Mouse (Mus musculus) c-Kit-positive CD71-positive TER-119-negative erythroid progenitor cells, embryonic 14.5 days (primary cell): ENCODE data around the gene Prr5.

ENCODE experiments used
- DNase-seq: peaks from one replicate; pipeline ENCODE4 v3.0.0-alpha.2; 2013; ENCODE audit warnings: low read depth

Prr5 gene

DNA sequence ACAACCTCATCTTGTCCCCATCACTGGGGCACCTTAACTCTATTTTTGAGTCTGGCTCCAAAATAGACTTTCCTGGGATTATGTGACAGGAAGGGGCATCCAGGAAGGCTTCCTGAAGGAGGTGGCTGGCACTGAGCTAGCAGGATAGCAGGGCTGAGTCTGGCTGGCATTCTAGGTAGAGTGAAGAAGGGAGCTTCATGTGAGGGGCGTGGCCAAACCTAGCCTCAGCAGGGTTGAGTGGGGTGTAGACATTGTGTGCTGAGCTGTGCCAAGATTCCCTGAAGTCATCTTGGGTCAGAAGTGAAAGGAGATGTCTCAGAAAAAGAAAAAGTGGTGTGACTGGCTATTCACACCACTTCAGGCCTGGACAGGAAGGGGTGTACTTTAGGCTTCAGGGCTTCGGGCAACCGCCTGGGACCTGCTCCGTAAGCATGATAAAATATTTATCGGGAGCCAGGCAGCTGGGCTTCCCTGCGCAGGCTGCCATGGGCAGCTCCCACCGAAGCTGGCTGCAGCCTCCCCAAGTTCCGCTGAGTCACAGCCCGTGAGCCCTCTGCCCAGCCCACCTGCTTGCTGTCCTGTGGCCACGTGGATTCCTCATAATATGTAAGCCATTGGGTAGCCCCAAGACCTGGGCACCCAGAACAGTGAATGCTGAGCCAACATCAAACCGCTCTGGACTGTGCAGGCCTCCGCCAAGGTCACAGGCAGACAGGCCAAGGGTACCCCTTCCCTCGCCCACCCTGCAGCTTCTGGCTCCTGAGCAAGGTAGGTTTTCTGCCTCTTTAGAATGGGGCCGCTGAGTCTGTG is at the start of gene Prr5:
TSS of gene Prr5 (plus strand) at position 683 of the 810 bp plus-strand sequence.
- DNase-seq, result no peak

DNA sequence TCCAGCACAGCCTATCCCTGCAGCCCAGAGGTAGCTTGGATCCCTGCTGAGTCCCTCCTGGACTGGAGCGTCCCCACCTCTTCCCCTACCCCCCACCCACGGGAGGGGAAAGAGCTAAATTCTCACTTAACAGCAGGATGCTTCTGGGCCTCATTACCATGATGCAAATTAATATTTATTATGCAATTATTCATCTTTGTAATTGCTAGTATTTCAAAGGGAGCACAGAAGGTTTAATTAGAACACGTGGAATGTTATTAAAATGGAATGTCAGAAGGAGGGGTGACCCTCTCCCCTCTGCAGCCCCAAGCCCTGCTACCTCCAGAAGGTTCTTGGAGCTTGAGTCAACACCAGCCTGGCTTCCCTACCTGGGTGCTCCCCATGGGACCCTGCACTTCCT is 49.4 kb upstream of the Prr5 start:
- DNase-seq, result no peak

DNA sequence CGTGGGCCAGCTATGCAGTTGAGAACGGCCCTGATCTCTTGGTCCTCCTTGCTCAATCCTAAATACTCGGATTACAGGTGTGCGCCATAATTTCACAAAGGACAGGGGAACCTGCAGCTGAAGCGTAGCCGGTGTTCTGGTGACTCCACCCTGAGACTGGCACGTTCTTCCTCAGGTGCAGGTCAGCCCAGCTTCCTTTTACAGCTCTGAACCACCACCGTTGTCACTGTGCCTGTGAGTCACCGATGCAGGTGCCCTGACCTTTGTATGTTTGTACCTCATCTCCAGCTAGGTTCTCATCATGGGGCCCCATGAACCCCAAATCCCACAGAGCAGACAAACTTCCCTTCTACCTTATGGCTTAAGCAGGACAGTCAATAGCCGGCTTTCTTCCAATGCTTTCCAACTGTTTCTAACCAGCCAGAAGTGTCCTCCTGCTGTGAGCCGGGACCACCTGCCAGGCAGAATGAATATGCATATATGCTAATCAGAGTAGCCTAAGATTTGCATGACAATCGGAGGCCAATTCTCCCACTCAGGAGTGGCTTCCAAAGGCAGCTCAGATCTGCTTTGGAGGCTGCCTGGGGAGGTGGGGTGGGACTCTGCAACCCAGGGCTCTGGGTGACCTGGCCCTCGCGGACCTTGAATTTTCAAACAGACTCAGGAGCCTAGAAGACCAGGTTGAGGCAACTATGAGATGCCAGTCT is 47.5 kb upstream of the Prr5 start:
- DNase-seq, result no peak

DNA sequence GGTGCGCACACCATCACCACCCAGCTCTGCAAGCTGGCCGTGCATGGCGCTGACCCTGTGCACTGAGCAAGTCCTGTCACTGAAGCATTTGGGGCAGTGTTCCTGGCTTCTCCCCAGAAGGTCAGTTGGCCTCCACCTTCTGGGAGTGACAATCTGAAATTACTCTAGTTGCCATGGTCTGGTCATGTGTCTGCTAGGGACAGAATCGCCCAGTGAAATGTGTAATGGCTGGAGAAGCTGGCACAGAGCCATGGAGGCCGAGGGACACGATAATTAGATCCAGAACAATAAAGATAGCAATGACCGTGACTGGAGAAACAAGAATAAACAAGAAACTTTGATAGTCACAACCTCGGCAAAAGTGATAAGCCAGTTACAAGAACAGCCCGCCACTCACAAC is 44.5 kb upstream of the Prr5 start:
- no peak for DNase-seq

DNA sequence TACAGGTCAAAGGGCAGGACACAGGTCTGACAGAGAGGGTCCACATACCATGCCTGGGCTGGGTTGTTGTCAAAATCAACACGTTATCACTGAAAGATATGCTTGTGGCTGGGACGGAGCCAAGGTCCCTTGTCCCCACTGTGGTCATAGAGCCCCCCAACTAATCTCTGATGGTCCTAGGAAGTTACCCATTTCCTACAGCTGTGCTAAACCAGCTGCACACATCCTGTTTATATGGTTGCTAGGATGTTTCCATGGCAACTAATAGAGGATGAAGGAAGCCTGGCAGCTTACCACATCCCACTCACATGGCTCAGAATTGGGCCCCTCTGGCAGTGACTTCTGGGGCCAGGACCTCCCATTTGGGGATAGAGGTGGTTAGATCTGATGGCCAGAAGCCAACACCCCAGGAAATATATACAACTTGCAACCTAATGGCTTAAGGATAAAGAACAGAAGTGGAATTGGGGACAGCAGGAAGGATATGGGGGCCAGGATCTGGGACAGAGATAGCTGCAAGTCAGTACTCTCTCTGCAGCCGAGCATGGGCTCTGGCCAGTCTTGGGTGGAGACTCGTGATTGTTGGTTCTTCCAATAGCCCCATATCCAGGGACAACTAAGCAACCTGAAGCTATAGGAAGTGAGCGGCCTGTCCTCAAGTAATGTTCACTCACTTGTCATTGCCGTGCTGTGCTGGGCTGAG is 43.6 kb upstream of the Prr5 start:
- DNase-seq, result no peak

DNA sequence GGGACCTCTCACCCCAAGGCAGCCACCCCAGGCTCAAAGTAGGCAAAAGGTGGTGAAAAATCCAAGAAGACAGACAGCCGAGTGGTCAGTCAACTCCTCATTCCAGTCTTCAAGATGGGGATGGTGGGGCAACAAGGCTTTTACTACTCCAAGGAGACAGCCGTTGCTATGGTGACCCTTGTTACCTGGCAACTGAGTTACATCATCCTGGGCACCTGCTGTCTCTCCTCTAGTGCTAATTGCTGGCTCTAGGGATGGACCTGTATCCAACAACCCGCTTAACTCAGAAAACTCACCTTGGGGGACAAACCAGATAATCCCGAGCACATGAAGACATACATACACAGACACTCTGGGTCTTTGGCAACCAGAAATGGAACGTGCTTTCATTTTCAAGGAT is 42.1 kb upstream of the Prr5 start:
- no peak for DNase-seq

DNA sequence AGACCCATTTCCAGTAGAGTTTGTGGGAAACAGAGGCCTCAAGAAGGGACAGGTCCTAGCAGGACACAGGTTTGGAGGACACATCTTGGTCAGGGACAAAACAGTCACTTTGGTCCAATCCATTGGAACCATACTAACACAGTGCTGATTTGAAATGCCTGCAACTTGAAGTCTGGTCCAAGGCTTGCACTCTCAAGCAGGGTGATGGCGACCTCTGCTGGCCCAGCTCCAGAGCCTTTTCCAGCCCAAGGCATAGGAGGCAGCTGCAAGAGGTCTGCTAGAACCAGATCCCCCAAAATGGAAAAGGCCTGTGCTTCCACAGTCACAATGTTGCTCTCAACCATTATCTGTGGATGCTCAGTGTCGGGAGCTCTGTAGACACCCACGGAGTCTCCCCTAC is 39.7 kb upstream of the Prr5 start:
- DNase-seq, result no peak

DNA sequence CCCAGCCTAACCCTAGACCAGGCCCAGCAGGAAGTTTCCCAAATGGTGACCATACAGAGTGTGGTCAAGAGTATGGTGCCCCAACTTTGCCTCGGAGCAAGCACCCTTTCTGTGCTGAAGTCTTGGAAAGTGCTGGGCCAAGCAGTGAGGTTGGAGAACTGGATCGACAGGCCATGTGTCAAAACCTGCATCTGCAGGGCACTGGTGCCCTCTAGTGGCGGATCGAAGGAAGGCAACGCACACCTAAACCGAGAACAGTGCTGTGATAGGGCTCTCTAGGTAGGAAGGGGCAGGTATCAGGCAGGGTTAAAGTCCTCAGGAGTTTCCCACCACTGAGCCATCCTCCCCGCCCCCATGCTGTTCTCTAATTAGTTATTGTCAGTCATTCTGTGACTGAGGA is 37.9 kb upstream of the Prr5 start:
- peak; percentile 45 for DNase-seq

DNA sequence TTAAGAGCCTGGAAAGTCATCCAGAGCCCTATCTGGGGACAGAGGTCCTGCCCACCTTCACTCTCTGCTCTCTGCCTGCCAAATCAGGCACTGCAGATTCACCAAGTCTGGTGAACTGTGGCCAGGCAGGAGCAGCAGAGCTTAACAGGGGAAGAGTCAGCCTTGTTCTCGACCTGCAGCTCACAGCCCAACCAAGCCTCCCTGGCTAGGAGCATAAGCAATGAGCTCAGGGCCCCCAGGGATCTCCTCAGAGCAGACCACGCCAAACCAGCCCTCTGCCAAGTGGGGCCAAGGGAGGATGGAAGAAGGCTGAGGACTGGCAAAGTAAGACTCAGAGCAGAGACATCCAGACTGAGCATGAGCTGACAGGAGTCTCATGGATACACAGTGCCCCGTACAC is 35.1 kb upstream of the Prr5 start:
- DNase-seq, result no peak

DNA sequence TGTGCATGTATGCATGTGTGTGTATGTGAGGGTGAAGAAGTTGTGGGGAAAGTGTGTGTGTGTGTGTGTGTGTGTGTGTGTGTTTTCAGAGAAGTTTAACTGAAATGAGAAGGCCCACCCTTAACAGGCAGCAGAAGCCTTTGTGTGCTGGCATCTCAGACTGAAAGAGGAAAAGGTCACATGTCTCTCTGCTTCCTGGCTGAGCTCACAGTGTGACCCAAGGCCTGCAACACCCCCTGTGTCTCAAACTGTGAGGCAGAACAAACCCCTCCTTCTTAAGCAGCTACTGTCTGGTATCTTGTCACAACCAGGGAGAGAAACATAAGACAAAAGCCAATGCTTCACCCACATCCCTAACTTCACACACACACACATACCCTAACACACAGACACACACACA is 31.0 kb upstream of the Prr5 start:
- no peak for DNase-seq

DNA sequence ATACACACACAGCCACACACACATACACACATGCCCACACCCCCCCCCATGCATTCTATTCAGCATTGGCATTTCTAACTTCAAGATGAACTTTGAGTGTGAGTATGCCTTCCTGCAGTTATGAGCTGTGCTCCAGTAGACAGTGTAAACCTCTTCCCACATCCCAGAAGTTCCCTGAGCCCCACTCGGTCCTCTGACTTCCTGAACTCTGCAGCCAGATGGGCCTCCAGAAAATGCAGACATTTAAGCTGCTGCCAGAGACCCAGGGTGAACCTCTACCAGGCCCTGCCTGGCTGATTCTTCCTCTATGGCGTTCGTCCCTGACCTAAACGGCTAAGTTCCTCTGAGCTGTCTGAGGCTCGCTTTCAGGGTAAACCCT is 30.4 kb upstream of the Prr5 start:
- DNase-seq, result no peak

DNA sequence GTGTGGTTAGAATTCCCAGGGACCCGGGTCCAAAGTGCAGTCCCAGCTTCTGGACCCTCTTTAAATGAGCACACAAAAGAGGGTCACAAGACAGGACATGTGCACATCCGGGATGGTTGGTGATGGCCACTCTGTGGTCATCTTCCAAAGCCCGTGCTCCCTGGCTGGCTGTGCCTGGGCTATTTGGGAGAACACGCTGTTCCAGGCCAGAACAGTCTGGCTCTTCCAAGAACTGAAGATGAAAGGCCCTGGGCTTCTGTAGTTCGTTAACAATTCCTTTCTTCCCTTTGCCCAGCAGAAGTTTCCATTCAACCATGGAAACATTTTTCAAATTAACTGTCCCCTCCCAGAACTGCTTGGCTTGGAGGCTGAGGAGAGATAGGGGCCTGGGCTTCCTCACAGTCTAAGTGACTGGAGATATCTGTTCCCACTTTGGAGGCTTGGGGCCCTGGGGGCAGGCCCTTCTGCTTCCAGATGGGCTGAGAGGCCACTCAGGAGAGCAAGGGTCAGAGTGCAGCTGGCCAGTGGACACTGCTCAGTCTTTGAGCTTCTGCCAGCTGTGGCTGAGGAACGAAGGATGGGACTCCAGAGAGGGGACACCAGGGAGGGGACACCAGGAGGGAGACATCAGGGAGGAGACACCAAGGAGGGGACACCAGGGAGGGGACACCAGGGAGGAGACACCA is 29.8 kb upstream of the Prr5 start:
- DNase-seq, result no peak

DNA sequence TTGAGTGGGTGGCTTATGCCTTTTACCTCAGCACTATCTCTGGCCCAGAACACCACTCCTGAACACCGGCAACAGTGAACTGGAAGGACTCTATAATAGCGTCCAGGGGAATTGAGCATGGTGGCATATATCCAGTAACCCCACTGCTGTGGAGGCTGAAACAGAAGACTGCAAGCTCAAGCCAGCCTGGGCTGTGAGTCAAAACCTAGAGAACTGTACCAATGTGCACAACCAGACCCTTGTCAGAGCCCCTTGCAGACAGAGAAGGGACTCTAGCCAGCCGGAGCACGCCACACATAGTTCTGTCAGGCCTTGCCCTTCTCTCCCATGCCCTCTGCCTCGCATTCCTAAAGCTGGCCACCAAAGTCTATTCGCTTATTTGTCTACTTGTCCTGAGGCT is 28.7 kb upstream of the Prr5 start:
- DNase-seq, result no peak

DNA sequence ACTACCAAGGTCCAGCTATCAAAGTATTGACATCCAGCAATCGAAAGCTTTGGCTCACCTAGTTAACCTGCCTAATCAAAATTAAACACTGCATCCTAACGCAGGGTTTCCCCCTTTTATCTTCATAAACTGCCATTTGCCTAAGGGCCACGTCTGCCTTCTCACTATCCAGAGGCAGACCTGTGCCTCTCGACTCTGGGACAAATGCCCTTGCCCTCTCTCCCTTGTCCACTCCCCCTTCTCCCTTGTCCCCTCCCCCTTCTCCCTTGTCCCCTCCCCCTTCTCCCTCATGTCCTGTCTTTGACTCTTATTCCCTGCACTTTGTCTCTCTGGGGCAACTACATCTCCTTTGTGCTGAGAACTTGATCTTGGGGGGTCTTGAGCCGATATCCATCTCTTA is 28.3 kb upstream of the Prr5 start:
- DNase-seq, result no peak

DNA sequence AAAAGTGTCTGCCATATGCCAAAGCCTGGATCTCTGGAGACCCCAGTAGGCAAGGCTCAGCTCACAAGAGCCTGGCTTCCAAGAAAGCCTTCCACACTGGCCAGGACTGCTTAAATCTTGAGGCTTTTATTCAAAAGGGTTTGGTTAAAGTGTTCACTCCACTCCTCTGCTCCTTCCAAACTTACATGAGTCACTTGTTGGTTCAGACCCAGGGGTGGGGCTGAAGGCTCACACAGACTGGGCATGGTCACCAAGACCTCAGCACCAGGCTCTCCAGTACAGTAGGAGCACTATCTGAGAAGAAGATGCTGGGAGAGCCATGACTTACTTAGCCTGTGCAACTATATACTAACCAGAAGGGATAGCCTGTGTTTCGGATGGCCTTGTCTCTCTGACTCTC is 27.5 kb upstream of the Prr5 start:
- DNase-seq, result no peak

DNA sequence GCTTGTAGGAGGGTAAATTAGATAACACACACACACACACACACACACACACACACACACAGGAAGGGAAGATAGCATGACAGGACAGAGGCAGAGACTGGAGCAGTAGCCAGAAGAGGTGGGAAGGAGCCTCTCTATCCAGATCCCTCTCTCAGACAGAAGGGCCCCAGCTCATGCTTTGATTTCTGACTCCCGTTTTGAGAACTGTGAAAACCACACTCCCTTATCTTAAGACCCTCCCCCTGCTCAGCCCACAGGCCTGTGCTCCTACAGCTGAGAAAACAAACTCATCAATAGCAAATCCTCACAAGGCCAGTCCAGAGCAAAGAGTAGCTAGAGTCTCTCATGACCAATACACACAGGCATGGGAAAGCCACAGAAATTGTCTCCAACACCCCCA is 26.2 kb upstream of the Prr5 start:
- DNase-seq, result no peak

DNA sequence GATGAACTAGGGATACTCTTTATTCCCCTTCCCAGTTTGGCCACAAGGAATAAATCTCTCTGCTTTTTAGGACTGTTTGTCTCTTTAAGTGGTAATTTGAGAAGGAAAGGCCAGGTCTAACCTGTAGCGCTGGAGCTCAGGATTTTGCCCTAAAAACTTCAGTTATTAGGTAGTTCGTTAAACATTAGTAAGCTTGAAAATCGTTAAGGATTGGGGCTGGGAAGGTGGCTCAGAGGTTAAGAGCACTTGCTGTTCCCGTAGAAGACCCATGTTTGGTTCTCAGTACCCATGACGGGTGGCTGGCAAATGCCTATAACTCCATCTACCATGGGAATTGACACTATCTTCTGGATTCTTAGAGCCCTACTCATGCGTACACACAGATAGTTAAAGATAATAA is 17.9 kb upstream of the Prr5 start:
- no peak for DNase-seq

DNA sequence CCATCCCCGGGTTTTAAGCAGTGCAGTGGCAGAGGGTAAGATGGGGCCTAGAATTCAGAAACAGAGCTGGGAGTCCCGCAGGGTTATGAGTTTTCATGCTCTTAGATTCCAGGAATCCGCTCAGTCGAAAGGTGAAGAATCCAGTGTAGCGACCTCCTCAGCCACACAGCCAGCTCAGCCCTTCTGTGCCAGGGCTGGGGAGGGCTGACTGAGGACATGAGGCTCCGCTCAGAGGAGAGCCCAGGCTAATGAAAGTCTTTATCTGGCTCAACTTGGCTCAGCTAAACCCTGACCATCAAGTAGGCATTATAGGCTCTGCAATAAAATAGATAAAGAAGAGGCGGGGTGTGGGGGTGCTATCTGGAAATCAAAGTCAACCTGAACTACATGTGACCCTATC is 16.3 kb upstream of the Prr5 start:
- DNase-seq, result no peak

DNA sequence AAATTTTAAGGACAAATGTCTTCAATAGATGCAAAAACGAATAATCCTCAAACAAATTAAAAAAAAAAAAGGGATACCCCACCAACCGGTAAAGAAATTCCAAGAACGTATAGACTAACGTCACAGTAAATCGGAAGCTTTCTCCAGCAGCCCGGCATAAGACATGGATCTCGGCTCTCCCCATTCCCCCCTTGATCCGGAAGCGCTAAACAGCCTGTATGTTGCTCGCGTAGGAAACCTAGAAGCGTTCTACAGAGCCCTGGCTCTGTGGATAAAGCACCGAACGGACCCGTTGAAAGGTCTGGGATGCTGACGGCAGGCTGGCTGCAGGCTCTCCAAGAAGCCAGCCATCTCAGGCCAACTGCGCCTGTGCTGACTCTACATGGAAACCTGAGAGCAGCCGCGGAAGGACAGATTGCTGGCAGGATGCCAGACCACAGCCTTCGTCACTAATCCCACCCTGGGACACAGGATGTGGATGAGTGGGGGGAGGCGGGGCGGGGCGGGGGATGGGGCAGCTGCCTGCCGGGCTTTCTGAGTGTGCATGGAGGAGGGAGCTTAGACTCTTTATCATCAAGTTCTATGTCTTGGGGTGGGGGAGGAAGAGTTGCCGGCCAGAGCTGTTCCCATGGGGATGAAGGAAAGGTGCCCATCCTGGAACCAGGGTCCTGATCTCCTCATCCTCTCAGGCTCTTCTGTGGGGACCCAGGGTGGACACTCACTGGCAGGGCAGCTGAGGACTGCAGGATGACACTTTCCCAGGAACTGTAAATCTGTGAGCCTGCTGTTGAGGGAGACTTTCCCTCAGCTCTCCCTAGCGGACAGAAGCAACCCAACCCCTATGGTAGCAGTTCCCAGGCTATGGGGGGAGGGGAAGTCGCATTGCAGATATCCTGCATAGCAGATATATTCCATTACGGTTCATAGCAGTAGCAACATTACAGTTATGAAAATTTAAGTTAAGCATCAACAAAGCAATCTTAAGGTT is 15.1 kb upstream of the Prr5 start:
- DNase-seq, result no peak

DNA sequence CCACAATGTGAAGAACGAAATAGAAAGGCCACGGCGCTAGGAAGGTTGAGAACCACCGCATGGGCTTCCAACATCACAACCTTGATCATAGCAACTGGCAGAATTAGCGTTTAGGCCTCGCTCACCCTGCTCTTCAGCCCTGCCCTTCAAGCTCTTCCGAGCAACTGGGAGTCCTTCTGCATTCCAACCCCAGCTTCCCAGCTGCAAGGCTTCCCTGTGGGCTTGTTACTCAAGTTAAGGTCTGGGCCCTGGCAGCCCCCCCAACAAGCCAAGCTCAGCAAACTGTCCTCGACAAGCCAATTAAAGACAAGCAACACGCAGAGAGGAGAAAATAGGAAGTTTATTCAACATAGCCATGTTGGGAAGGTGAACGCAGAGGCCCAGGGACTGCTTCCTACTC is 14.4 kb upstream of the Prr5 start:
- no peak for DNase-seq

DNA sequence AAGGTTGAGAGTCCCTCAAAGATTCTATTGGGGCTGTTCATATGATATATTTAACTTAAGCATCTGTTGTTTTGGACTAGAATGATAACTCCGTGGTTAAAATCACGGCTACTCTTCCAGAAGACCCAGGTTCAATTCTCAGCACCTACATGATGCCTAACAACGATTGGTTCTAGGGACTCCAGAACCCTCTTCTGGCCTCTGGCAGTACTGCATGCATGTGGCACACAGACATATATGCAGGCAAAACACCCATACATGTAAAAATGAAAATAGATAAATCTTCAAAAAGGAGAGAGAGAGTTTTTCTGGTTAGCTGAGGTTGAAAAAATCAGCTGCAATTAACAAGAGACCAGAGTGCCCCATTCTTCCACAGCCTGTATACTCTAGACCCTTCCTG is 12.7 kb upstream of the Prr5 start:
- no peak for DNase-seq
